In genomic region chr9:86716540-86716939, GRCm38 (mm10) we compare ENCODE assay signal across 24 mouse cellular contexts. TPM values are rescaled to one million over a fixed set of nuclear protein-coding genes. Genes with fewer than 3 reads are reported as not detected.
"Had no signal": no experiment of that assay in that cellular context is flagged by ENCODE, and none has a peak within 500 bp of the region (broad histone marks: within the 10 kb centered on the region; RNA-seq: fewer than 3 reads in every experiment).

No protein-coding gene starts in this region.

- H3K4me2 ChIP-seq: lung, embryonic 15.5 days; midbrain, embryonic 11.5 days; midbrain, embryonic 13.5 days; midbrain, embryonic 15.5 days; neural tube, embryonic 13.5 days; neural tube, embryonic 15.5 days had no signal

- H3K27me3 ChIP-seq: lung, embryonic 15.5 days; megakaryocyte, embryonic 14.5 days; midbrain, embryonic 13.5 days; midbrain, embryonic 15.5 days; neural tube, embryonic 13.5 days; neural tube, embryonic 15.5 days had no signal

- ATAC-seq: liver, postnatal 0 days; lung, postnatal 0 days; midbrain, embryonic 13.5 days; midbrain, embryonic 15.5 days had no signal

- H3K9me3 ChIP-seq: lung, embryonic 15.5 days; megakaryocyte, embryonic 14.5 days; midbrain, embryonic 13.5 days; midbrain, embryonic 15.5 days; neural tube, embryonic 13.5 days; neural tube, embryonic 15.5 days had no signal

- H3K4me1 ChIP-seq: lung, embryonic 15.5 days; midbrain, embryonic 13.5 days; midbrain, embryonic 15.5 days; neural tube, embryonic 13.5 days; neural tube, embryonic 15.5 days had no signal

- H3K4me3 ChIP-seq: lung, embryonic 15.5 days; megakaryocyte, embryonic 14.5 days; midbrain, embryonic 13.5 days; midbrain, embryonic 15.5 days; myocyte; neural tube, embryonic 13.5 days; neural tube, embryonic 15.5 days had no signal

- H3K9ac ChIP-seq: liver, postnatal 0 days; lung, embryonic 15.5 days; midbrain, embryonic 13.5 days; midbrain, embryonic 15.5 days; neural tube, embryonic 13.5 days; neural tube, embryonic 15.5 days had no signal

- H3K27ac ChIP-seq: lung, embryonic 15.5 days; macrophage; midbrain, embryonic 13.5 days; midbrain, embryonic 15.5 days; neural tube, embryonic 13.5 days; neural tube, embryonic 15.5 days had no signal

- DNase-seq: liver, postnatal 0 days; lung, adult 2 months; lung, postnatal 14 days; lung, postnatal 36 days; retina, postnatal 1 day; right cerebral cortex, adult 18-20 months; right cerebral cortex, postnatal 25 days; right cerebral cortex, postnatal 4 days; spleen, adult 18-20 months; thymus, adult 18-20 months; thymus, postnatal 14 days; thymus, postnatal 36 days had no signal

- H3K36me3 ChIP-seq: lung, embryonic 15.5 days; midbrain, embryonic 13.5 days; midbrain, embryonic 15.5 days; neural tube, embryonic 13.5 days; neural tube, embryonic 15.5 days had no signal

RNA-seq across cellular contexts. Expression of gene Prss35, which starts 26.9 kb away (rescaled TPM):
- total RNA-seq: megakaryocyte progenitor cell, adult 5-6 weeks had no signal
- polyA plus RNA-seq: macrophage; small intestine, adult 2 months had no signal
